Mouse (Mus musculus): ENCODE results near the gene Dhodh. TPM values are rescaled to one million over a fixed set of nuclear protein-coding genes. Genes with fewer than 3 reads are reported as not detected.

Dhodh gene
- polyA plus RNA-seq, 1 experiment = 31.6 TPM

GRCm38 (mm10) chr8:109635146-109635545 lies 26.7 kb upstream of the Dhodh start:
- Histone ChIP-seq H3K4me3 (replicated peaks; ENCODE audit: insufficient read depth, low read depth, low read length) (no peak overlapping the region), H3K4me1 (ENCODE audit: control insufficient read depth, insufficient read depth, low read length) (no peaks in the 10 kb centered on the region), H3K27me3 (ENCODE audit: control insufficient read depth, insufficient read depth, low read length) (no peaks in the 10 kb centered on the region; the same call in 1 of the 2 replicates), H3K27ac (ENCODE audit: insufficient read depth, low read length) (no peak overlapping the region)
- no peak for DNase-seq
- 68% methylated on average over 8 of the region's 8 CpGs for WGBS
- TF ChIP-seq POLR2A (IDR thresholded peaks at IDR 0.05; ENCODE audit: borderline replicate concordance, insufficient read depth, low read length) (no peak), CTCF (IDR thresholded peaks at IDR 0.05; ENCODE audit: borderline replicate concordance, insufficient read depth, low read depth, low read length) (no peak)

DNA sequence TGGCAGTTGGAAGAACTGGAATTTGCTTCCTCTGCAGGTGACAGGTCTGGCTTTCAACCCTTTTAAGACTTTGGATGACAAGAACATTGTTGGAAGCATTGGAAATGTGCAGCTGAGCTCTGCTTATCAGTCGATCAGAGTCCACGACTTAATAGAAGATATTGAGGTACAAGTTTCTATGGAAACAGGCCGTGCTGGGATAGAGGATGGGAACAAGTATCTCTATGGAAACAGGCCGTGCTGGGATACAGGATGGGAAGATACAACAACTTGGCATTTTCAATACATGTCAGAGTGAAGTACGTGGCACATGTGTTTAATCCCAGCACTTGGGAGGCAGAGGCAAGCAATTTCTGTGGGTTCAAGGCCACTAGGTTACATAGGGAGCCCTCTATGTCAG lies 24.0 kb upstream of the Dhodh start:
- H3K27ac ChIP-seq (ENCODE audit: insufficient read depth, low read length) = no peak overlapping the region
- no peaks in the 10 kb centered on the region for H3K4me1 ChIP-seq (ENCODE audit: control insufficient read depth, insufficient read depth, low read length)
- no peaks in the 10 kb centered on the region; the same call in 1 of the 2 replicates for H3K27me3 ChIP-seq (ENCODE audit: control insufficient read depth, insufficient read depth, low read length)
- no peak for TF ChIP-seq POLR2A (IDR thresholded peaks at IDR 0.05; ENCODE audit: borderline replicate concordance, insufficient read depth, low read length)
- TF ChIP-seq CTCF (IDR thresholded peaks at IDR 0.05; ENCODE audit: borderline replicate concordance, insufficient read depth, low read depth, low read length) = no peak
- DNase-seq = no peak
- H3K4me3 ChIP-seq (replicated peaks; ENCODE audit: insufficient read depth, low read depth, low read length) = no peak overlapping the region
- WGBS = 62% methylated on average over 5 of the region's 5 CpGs

DNA sequence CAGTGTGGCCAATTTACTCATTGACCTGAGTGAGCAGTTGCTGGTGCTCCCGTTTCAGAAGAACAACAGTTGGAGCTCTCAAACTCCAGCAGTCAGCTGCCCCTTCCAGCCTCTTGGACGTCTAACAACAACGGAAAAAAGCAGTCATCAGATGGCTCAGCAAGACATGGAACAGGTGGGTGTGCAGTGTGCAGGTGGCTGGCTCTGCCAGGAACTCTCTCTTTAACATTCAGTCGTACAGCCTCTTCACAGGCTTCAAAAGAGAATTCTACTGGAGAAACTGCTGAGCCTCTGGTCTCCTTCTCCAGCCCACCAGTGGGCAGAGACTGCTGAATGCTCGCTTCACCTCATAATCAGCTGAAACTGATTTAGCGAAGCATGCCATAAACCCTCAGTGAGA lies 20.2 kb upstream of the Dhodh start:
- no peaks in the 10 kb centered on the region for H3K4me1 ChIP-seq (ENCODE audit: control insufficient read depth, insufficient read depth, low read length)
- no peak overlapping the region for H3K27ac ChIP-seq (ENCODE audit: insufficient read depth, low read length)
- TF ChIP-seq CTCF (IDR thresholded peaks at IDR 0.05; ENCODE audit: borderline replicate concordance, insufficient read depth, low read depth, low read length) (no peak), POLR2A (IDR thresholded peaks at IDR 0.05; ENCODE audit: borderline replicate concordance, insufficient read depth, low read length) (no peak)
- DNase-seq = no peak
- H3K4me3 ChIP-seq (replicated peaks; ENCODE audit: insufficient read depth, low read depth, low read length) = no peak overlapping the region
- H3K27me3 ChIP-seq (ENCODE audit: control insufficient read depth, insufficient read depth, low read length) = no peaks in the 10 kb centered on the region; the same call in 1 of the 2 replicates
- WGBS = 54% methylated on average over 6 of the region's 6 CpGs

DNA sequence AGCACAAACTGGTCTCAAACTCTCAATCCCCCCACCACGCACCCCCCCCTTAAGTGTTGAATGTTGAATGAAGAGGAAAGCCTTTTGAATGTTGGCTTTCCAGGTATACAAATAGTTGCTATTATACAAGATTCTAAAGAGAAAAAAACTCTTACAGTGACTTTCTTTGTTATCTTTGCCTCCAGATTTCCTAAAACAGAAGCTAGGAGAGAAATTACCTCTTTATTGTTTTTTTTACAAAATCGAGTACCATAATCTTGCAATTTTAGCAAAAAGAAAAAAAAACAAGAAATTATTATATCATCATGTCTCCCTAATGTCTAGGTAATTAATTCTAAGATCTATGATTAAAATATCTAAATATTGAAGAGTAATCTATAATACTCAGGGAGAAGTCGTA lies 7.1 kb upstream of the Dhodh start:
- no peak for DNase-seq
- Histone ChIP-seq H3K27ac (ENCODE audit: insufficient read depth, low read length) (no peak overlapping the region), H3K4me3 (replicated peaks; ENCODE audit: insufficient read depth, low read depth, low read length) (no peak overlapping the region), H3K27me3 (ENCODE audit: control insufficient read depth, insufficient read depth, low read length) (no peaks in the 10 kb centered on the region), H3K4me1 (ENCODE audit: control insufficient read depth, insufficient read depth, low read length) (no peaks in the 10 kb centered on the region)
- WGBS = 81% methylated on average over 3 of the region's 3 CpGs
- TF ChIP-seq POLR2A (IDR thresholded peaks at IDR 0.05; ENCODE audit: borderline replicate concordance, insufficient read depth, low read length) (no peak), CTCF (IDR thresholded peaks at IDR 0.05; ENCODE audit: borderline replicate concordance, insufficient read depth, low read depth, low read length) (no peak)

- H3K27me3 ChIP-seq (ENCODE audit: control insufficient read depth, insufficient read depth, low read length) = no peaks in the 10 kb centered on the region
- H3K4me1 ChIP-seq (ENCODE audit: control insufficient read depth, insufficient read depth, low read length) = no peaks in the 10 kb centered on the region
- TF ChIP-seq CTCF (IDR thresholded peaks at IDR 0.05; ENCODE audit: borderline replicate concordance, insufficient read depth, low read depth, low read length) (no peak), POLR2A (IDR thresholded peaks at IDR 0.05; ENCODE audit: borderline replicate concordance, insufficient read depth, low read length) (no peak)
- WGBS = 60% methylated on average over 27 of the region's 27 CpGs
- no peak for DNase-seq
- H3K27ac ChIP-seq (ENCODE audit: insufficient read depth, low read length) = no peak within 1 kb of the TSS
- H3K4me3 ChIP-seq (replicated peaks; ENCODE audit: insufficient read depth, low read depth, low read length) = no peak within 1 kb of the TSS
Measured at GRCm38 (mm10) chr8:109614243-109615210, 6.1 kb upstream of the Dhodh start, which contains the start of gene Pkd1l3. Pkd1l3 (plus strand) TSS chr8:109614517.

GRCm38 (mm10) chr8:109609153-109609502 lies 655 bp upstream of the Dhodh start:
- DNase-seq = peak; percentile 20 to 35

DNA sequence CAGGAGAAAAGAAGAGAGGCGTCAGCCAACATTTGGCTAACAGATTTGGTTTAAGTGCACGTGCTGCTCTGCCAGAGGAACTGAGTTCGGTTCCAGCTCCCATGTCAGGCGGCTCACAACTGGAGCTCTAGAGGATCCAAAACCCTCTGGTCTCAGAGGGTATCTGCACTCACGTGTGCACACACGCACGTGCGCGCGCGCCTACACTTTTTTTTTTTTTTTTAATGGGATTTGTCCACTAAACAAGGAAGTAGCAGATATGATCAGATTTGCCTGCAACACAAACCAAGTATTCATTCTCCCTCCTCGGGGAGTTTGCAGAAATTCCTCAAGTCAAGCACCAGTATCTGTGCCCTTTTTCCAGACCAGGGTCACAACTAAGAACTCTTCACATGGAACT lies 823 bp downstream of the Dhodh start:
- WGBS = 4% methylated on average over 12 of the region's 12 CpGs
- Histone ChIP-seq H3K4me1 (ENCODE audit: control insufficient read depth, insufficient read depth, low read length) (peaks cover 5% of the 10 kb centered on the region; the same call in 1 of the 2 replicates), H3K4me3 (replicated peaks; ENCODE audit: insufficient read depth, low read depth, low read length) (peak overlapping the region; percentile 90), H3K27me3 (ENCODE audit: control insufficient read depth, insufficient read depth, low read length) (no peaks in the 10 kb centered on the region), H3K27ac (ENCODE audit: insufficient read depth, low read length) (no peak overlapping the region)
- TF ChIP-seq CTCF (IDR thresholded peaks at IDR 0.05; ENCODE audit: borderline replicate concordance, insufficient read depth, low read depth, low read length) (no peak), POLR2A (IDR thresholded peaks at IDR 0.05; ENCODE audit: borderline replicate concordance, insufficient read depth, low read length) (no peak)
- DNase-seq = peak in 1 of 2 experiments; percentile 22

More at GRCm38 (mm10) chr8:109609153-109609502, 655 bp upstream of the Dhodh start:
- peak overlapping the region; percentile 90 for H3K4me3 ChIP-seq (replicated peaks; ENCODE audit: insufficient read depth, low read depth, low read length)
- no peaks in the 10 kb centered on the region for H3K27me3 ChIP-seq (ENCODE audit: control insufficient read depth, insufficient read depth, low read length)
- WGBS = 10% methylated on average over 5 of the region's 5 CpGs
- TF ChIP-seq CTCF (IDR thresholded peaks at IDR 0.05; ENCODE audit: borderline replicate concordance, insufficient read depth, low read depth, low read length) (no peak), POLR2A (IDR thresholded peaks at IDR 0.05; ENCODE audit: borderline replicate concordance, insufficient read depth, low read length) (no peak)
- H3K27ac ChIP-seq (ENCODE audit: insufficient read depth, low read length) = 0 out of 2 replicates have a peak overlapping the region, but pooled peaks have one; percentile 13
- H3K4me1 ChIP-seq (ENCODE audit: control insufficient read depth, insufficient read depth, low read length) = peaks cover 5% of the 10 kb centered on the region; the same call in 1 of the 2 replicates
